9 mouse cellular contexts compared by ENCODE assay signal in genomic region chr13:63554569-63554968, GRCm38 (mm10). TPM values are rescaled to one million over a fixed set of nuclear protein-coding genes. Genes with fewer than 3 reads are reported as not detected.
DNase-seq lines count a peak whose midpoint lies in the region; ATAC-seq lines count a peak whose summit lies in the region.
"Had no signal": no experiment of that assay in that cellular context is flagged by ENCODE, and none has a peak within 500 bp of the region (broad histone marks: within the 10 kb centered on the region; RNA-seq: fewer than 3 reads in every experiment).

No protein-coding gene starts in this region.

- no peak for DNase-seq in lung, postnatal 36 days
- peak; percentile 72 for DNase-seq in hindbrain, embryonic 11.5 days (ENCODE audit: low spot score)
- no peak for DNase-seq in testis, postnatal 14 days (ENCODE audit: low spot score)
- DNase-seq in frontal cortex, postnatal 14 days (ENCODE audit: low spot score in 2 of 2) = no peak
- DNase-seq in ovary, adult 18-20 months (ENCODE audit: low spot score) = no peak
- no peak for DNase-seq in spleen, adult 18-20 months
- DNase-seq: liver, embryonic 13.5 days had no signal

- ATAC-seq in lung, embryonic 15.5 days (ENCODE audit: borderline replicate concordance, extremely low read depth, low FRiP score, low TSS enrichment) = no peak
- peak; percentile 85 for ATAC-seq in hindbrain, embryonic 11.5 days (ENCODE audit: low FRiP score)
- ATAC-seq in midbrain, embryonic 12.5 days (ENCODE audit: low FRiP score, low read depth) = peak; percentile 88

- no peaks in the 10 kb centered on the region for H3K27me3 ChIP-seq in lung, embryonic 15.5 days
- no peaks in the 10 kb centered on the region for H3K27me3 ChIP-seq in hindbrain, embryonic 11.5 days (ENCODE audit: control insufficient read depth, insufficient read depth, low read length)
- peaks cover 21% of the 10 kb centered on the region for H3K27me3 ChIP-seq in midbrain, embryonic 12.5 days
- H3K27me3 ChIP-seq: liver, embryonic 13.5 days had no signal

- H3K4me2 ChIP-seq in lung, embryonic 15.5 days = peak overlapping the region; percentile 5; the same call in 1 of the 2 replicates
- H3K4me2 ChIP-seq in hindbrain, embryonic 11.5 days (replicated peaks; ENCODE audit: low read depth, low read length) = 0 out of 2 replicates have a peak overlapping the region, but pooled peaks have one; percentile 1
- peak overlapping the region; percentile 40 for H3K4me2 ChIP-seq in midbrain, embryonic 12.5 days (replicated peaks)
- H3K4me2 ChIP-seq: liver, embryonic 13.5 days had no signal

- H3K9ac ChIP-seq in lung, embryonic 15.5 days = no peak overlapping the region
- H3K9ac ChIP-seq in hindbrain, embryonic 11.5 days (ENCODE audit: low read depth, low read length) = no peak overlapping the region
- H3K9ac ChIP-seq in midbrain, embryonic 12.5 days (replicated peaks) = no peak overlapping the region; the same call in 1 of the 2 replicates
- H3K9ac ChIP-seq: liver, embryonic 13.5 days had no signal

- no peak overlapping the region for H3K4me3 ChIP-seq in lung, embryonic 15.5 days
- no peak overlapping the region for H3K4me3 ChIP-seq in hindbrain, embryonic 11.5 days (ENCODE audit: low read depth, low read length)
- peak overlapping the region; percentile 9; the same call in 1 of the 2 replicates for H3K4me3 ChIP-seq in midbrain, embryonic 12.5 days
- H3K4me3 ChIP-seq: liver, embryonic 13.5 days had no signal

- peaks cover 99% of the 10 kb centered on the region for H3K4me1 ChIP-seq in lung, embryonic 15.5 days
- H3K4me1 ChIP-seq in hindbrain, embryonic 11.5 days (replicated peaks; ENCODE audit: control insufficient read depth, insufficient read depth, low read length) = peaks cover 28% of the 10 kb centered on the region
- peaks cover 98% of the 10 kb centered on the region for H3K4me1 ChIP-seq in midbrain, embryonic 12.5 days

- H3K36me3 ChIP-seq in lung, embryonic 15.5 days = peaks cover 22% of the 10 kb centered on the region
- H3K36me3 ChIP-seq in hindbrain, embryonic 11.5 days (ENCODE audit: control insufficient read depth, insufficient read depth, low read length) = no peaks in the 10 kb centered on the region
- no peaks in the 10 kb centered on the region for H3K36me3 ChIP-seq in midbrain, embryonic 12.5 days

- no peaks in the 10 kb centered on the region for H3K9me3 ChIP-seq in lung, embryonic 15.5 days
- H3K9me3 ChIP-seq in hindbrain, embryonic 11.5 days (ENCODE audit: control insufficient read depth, low read length) = no peaks in the 10 kb centered on the region
- H3K9me3 ChIP-seq in midbrain, embryonic 12.5 days = no peaks in the 10 kb centered on the region
- H3K9me3 ChIP-seq: liver, embryonic 13.5 days had no signal

- 49% methylated on average over 11 of the region's 11 CpGs for WGBS in lung, embryonic 15.5 days
- 20% methylated on average over 11 of the region's 11 CpGs for WGBS in hindbrain, embryonic 11.5 days
- WGBS in midbrain, embryonic 12.5 days = 12% methylated on average over 11 of the region's 11 CpGs

- H3K27ac ChIP-seq in lung, embryonic 15.5 days = 0 out of 2 replicates have a peak overlapping the region, but pooled peaks have one; percentile 21
- peak overlapping the region; percentile 74 for H3K27ac ChIP-seq in hindbrain, embryonic 11.5 days (ENCODE audit: low read depth, low read length)
- H3K27ac ChIP-seq in midbrain, embryonic 12.5 days (replicated peaks) = peak overlapping the region; percentile 86
- H3K27ac ChIP-seq: liver, embryonic 13.5 days had no signal

RNA-seq across cellular contexts. Expression of gene Ptch1, which starts 18.8 kb away (rescaled TPM):
- polyA plus RNA-seq in lung, embryonic 15.5 days (2015; fragmentation: Nextera tagmentation; extraction: Ambion mirVana) = 34.8 and 36.8 TPM in 2 replicates
- 19.5 and 28.4 TPM in 2 replicates for polyA plus RNA-seq in hindbrain, embryonic 11.5 days (2014; fragmentation: Nextera tagmentation; extraction: Ambion mirVana)
- 18.6 and 24.5 TPM in 2 replicates for polyA plus RNA-seq in midbrain, embryonic 12.5 days (2016; fragmentation: Nextera tagmentation; extraction: Ambion mirVana)

RNA-seq across cellular contexts. Expression of gene Fancc, which starts 57.5 kb away (rescaled TPM):
- polyA plus RNA-seq in lung, embryonic 15.5 days (2015; fragmentation: Nextera tagmentation; extraction: Ambion mirVana) = 25.2 and 28.7 TPM in 2 replicates
- 19.7 and 26.1 TPM in 2 replicates for polyA plus RNA-seq in hindbrain, embryonic 11.5 days (2014; fragmentation: Nextera tagmentation; extraction: Ambion mirVana)
- polyA plus RNA-seq in midbrain, embryonic 12.5 days (2016; fragmentation: Nextera tagmentation; extraction: Ambion mirVana) = 23.5 and 24.8 TPM in 2 replicates

Comparison
In these comparisons a context has a peak if more than half of its experiments do, and no peak if none do; other contexts are left out.
1. H3K27ac ChIP-seq: peak in every context shown above with its lines; median percentile 86 in midbrain, embryonic 12.5 days; 74 in hindbrain, embryonic 11.5 days; 21 in lung, embryonic 15.5 days.